Mouse (Mus musculus) cerebral cortex, adult 2 months (tissue): ENCODE data around the gene Efnb2.

Source experiments
- WGBS: fragments of 180-500 bp; shearing (Covaris S2); methylation state at CpG from one replicate; pipeline ENCODE4 v1.1.7; 2018; 5-methylcytosine and 5-hydroxymethylcytosine counted together

Gene Efnb2

GRCm38 (mm10) chr8:8569280-8569679 is 91.8 kb downstream of the Efnb2 start:
- 92% methylated on average over 10 of the region's 10 CpGs for WGBS

GRCm38 (mm10) chr8:8568215-8568773 is 92.7 kb downstream of the Efnb2 start:
- WGBS: 93% methylated on average over 9 of the region's 9 CpGs
